Mouse (Mus musculus) urinary bladder, postnatal 36 days (tissue): Measurements from ENCODE around the gene Arhgap28.
"Not testable (repeated sequence)": the region's sequence is repeated elsewhere in the genome, so short reads cannot be mapped to it uniquely, and the experiment has no call there.

Experiments used
- DNase-seq, 2 experiments: peaks; one replicate each; pipeline ENCODE4 v3.0.0; 2022; ENCODE audit warnings: low spot score in 2 of 2, mixed read lengths in 1 of 2

Arhgap28 gene

DNA sequence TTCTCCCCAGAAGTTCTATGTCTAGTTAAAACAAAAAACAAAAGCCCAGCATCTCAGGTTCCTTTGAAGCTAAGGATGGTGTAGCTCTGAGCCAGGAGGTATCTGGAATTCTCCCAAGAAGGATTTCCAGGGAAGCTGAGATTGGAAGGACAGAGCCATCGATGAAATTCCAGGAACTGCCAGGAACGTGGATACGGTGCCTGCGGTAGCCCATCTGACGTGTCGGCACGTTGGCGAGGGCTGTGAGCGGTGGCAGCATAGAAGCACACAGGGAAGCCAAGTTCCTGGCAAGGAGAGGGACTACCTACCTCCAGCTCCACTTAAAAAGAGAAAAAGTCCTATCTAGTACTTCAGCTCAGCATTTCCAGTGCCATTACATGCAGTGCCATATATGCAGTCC is 115.8 kb downstream of the Arhgap28 start:
- DNase-seq = no peak

DNA sequence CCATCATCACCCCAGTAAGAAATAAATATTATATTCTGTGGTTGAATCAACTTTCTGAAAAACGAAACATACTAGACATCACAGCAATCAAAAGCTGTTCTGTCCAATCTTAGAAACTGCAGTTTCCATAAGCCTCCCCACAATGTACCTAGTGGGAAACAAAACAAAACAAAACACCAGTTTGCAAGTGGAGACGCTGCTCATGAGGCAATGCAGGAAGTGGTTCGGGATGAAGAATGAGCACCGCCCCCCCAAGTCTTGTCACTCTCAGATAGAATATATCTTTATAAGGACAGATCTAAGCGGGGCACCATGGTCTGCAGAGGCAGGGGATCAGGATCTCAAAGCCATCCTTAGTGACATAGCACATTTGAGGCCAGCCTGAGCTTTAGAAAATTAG is 117.6 kb downstream of the Arhgap28 start:
- no peak for DNase-seq

DNA sequence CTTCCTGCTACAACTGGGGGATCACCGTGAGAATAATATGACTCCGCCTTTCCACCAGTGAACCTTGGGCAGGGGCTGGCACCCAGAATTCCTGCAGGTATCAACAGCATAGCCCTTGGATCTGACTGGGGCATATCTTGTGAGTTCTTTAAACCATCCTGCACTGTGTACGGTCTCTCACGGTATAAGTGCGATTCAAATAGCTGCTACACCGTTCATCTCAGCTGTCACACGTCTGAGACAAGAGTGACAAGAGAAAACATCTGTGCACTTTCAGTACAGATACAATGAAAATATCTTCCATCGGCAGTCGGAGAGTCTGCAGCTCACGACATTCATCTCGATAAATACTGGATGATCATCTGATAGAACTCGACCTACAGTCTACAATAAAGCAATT is 126.3 kb downstream of the Arhgap28 start:
- no peak for DNase-seq

DNA sequence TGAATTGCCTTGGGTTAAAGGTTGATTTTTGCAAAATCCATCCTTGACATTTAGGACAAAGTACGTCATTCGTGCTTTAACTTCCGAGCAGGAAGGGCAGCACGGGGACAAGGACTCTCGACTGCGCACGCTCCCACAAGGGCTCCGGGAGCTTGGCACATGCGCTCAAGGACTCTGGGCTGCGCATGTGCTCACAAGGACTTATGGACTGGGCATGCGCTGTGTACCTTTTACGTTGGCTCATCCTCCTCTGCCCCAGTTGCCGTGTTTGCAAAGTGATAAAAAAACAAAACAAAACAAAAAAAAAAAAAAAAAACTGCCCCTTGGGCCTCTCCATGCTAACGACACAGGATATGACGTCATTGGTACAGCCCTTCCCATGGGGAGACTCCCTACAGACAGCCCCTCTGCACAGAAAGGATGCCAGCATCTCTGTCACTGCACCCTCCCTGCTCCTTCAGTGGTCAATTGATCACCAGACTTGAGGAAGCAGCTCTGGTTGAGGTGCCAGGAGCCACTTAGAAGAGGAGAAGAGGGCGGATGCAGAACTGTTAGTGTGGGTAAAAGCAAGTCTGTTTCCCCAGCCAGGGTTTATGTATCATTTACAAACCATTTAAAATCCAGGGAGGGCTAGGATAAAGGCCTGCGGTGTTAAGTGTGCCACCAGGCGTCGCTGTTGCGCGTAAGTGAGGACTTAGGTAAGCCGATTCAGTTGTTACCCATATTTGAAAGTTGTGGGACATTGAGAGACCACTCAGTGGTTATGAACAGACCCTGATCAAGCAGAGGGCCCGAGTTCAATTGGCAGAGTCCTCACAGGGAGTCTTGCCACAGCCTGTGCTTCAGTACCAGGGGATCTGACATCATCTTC is 134.0 kb downstream of the Arhgap28 start:
- peak; percentile 46 to 68 for DNase-seq

DNA sequence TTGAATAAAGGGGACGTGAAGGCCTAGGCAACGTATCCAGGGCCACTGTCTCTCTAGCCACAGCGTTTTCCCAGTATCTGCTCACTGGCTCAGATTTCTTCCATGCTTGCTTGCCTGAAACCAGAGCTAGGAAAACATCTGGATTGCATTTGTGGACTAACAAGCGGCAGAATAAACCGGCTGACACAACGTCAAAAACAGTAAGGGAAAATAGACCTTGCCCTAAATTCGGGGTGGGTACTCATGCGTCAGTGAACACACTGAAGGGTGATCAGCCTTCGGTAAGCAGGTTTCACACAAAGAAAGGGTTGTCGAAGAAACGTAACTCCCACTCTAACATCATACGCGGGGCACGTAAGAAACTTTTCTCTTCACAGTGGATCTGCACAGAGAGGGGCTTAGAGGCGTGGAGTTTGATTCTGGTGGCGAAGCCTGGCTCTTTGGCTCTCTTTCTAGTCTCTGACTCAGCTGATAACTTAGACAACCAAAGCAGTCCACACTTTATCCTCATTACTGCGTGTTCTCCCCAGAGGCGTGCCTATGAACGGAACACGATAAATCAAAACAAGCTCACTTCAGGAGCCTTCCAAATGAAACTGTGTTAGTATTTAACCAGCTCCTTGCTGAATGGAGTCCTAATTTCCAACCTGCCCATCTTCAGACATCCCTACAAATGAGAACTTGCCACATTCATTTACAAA is 137.2 kb downstream of the Arhgap28 start:
- DNase-seq = peak in 1 of 2 experiments; percentile 36

DNA sequence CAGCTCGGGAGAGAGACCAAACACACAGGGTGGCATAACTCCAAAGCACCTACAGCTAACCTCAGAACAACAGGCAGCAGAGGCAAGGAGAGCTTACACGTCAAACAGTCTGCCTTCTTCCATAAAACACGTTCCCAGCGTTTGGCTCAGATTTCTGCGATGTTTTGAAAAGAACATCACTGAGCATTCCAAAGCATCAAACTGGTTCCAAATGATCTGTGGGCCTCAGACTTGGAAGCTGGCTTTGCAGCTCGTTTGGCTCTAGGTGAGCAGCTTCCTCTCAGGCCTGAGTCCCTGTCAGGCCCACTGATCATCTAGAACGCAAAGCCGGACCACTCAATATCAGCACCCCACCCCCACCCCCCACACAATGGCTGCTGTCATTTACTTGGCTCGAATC is 137.9 kb downstream of the Arhgap28 start:
- DNase-seq = peak in 1 of 2 experiments; percentile 8

DNA sequence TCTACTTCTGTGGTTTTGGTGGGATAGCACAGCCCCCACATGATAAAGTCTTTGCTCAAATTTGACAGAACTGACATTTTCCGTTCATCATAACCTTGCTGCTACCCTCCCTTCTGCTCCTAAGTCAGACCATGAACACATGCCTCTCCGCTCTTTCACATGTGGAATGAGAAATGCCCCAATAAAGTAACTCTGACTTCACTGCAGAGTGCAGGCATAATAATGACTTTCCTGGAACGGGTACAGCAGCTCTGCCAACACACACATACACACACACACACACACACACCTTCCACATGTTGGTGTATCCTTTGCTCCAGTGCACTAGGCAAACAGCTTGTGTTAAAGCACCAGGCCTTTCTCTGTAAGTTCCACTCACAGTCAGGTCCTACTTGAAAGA is 139.0 kb downstream of the Arhgap28 start:
- DNase-seq = no peak

DNA sequence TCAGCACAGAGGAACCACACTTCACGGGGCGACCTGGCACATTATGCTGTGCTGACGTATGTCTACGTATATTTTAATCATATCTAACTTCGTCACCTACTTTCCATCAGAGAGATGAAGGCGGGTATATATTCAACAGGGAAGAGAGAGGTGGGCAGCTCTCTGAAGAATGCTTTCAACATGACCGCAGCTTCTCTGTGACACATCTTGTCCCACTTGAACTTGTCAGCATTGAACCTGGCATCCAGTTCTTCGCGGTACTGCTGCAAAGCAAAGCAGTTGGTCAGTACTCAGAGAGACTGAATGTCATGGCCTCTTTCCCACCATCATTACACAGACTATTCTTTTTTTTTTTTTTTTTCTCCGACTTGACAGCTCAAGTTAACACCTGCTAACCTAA is 139.6 kb downstream of the Arhgap28 start:
- no peak for DNase-seq

DNA sequence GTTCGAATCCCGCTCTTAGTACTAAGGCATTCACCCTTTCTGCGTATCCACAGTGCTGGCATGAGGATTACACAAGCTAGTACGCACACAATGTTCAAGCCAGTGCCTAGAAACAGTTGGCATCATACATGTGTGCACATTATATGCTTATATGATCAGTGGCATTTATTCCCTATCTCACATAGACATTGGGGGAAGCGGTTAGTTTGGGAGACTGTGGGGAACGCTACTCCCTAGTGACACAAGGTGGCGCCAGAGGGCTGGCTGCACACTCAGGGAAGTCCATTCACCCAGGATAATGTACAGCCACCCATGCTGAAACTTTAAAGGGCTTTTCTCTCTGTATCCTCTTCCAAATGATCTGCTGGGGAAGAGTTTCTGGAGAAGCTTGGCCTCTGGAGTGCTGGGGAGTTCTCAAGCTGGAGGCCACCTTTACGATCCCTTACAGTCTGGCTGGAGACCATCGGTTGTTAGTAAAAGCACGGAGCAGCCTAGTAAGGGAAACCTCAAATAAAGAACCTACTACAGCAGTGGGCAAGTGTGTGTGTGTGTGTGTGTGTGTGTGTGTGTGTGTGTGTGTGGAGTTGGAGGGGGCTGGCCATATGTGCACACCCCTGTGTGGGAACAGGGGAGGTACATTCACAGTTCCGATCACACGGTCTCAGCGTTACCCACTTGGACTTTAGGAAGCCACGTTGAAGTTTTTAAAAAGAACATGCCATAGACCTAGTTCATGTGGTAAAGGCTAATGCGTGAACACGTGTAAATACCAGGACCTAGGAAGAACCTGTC is 142.0 kb downstream of the Arhgap28 start:
- peak; percentile 26 to 55 for DNase-seq

DNA sequence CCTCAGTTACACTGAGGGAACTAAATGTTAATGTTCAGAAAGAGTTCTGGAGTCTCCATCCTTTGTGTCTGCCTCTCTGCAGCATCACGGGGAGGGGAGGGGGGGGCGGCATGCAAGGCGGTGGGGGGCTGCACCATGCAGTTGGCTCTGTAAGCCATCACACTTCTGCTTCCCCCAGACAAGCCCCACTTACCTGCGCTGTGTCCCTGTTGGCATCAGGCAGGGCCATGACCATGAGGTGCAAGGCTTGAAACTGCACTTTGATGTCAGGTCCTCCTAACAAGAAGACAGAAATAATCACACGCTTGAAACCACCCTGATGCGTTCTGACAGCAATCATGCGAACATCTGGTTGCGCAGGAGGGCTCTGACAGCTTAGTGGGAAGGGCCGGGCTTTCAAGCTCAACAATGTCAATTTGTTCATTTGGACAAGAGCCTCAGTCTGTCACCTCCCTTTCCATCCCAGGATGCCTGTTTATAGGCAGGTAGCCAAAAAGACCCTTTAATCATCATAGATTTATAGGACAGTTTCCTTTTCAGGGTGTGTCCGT is 142.8 kb downstream of the Arhgap28 start:
- DNase-seq = no peak

DNA sequence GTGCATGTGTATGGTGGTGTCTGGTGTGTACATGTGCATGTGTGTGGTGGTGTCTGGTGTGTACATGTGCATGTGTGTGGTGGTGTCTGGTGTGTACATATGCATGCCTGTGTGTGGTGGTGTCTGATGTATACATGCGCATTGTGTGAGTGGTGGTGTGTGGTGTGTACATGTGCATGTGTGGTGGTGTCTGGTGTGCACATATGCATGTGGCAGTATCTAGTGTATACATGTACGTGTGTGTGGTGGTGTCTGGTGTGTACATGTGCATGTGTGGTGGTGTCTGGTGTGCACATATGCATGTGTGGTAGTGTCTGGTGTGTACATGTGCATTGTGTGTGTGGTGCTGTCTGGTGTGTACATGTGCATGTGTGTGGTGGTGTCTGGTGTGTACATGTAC is 162.4 kb downstream of the Arhgap28 start:
- DNase-seq = not testable (repeated sequence)

DNA sequence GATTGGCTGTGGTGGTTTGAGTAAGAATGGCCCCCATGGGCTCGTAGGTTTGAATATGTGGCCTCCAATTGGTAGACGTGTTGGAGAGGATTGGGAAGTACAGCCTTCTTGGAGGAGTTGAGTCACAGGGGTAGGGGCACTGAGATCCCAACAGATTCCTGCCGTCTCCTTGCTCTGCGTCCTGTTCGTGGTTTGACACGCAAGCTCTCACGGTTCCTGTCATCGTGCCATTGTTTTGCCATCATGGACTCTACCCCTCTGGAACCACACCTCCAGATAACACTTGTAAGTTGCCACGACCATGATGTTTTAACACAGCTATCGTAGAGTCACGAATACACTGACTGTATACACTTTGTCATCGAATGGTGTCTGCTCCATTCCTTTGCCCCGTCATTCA is 165.0 kb downstream of the Arhgap28 start:
- DNase-seq = no peak

DNA sequence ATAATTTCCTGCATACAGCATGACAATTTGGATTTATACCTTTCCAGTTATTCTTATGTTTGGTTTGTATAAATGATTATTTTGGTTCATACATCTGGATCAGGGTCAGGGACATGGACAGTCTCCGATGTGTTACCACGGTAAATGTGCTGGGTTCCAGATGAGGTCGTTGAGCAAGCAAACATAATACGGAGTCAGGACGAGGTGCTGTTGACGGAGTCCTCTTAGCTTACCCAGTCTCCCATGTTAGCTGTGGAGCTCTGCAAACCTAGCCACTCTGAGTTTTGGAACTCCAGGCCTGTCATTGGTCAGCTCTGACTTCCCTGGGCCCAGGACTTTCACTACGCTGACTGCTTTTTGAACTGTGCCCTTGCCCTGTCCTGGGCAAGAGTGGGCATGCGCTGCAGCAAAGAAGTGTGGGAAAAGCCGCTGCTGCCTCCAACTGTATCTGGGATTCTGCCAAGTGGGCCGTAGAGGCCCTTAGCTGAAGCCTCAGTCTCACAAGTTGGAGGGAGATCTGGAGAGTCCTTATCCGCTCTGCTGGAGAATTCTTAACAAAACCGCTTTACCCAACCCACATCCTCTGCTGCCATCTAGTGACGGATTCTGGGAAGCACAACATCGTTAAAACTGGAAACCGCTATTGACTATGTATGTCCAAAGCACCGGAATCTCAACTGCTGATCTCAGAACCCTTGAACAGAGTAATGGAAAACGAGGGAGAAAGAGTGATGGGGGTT is 166.4 kb downstream of the Arhgap28 start:
- DNase-seq = peak; percentile 38 to 64

DNA sequence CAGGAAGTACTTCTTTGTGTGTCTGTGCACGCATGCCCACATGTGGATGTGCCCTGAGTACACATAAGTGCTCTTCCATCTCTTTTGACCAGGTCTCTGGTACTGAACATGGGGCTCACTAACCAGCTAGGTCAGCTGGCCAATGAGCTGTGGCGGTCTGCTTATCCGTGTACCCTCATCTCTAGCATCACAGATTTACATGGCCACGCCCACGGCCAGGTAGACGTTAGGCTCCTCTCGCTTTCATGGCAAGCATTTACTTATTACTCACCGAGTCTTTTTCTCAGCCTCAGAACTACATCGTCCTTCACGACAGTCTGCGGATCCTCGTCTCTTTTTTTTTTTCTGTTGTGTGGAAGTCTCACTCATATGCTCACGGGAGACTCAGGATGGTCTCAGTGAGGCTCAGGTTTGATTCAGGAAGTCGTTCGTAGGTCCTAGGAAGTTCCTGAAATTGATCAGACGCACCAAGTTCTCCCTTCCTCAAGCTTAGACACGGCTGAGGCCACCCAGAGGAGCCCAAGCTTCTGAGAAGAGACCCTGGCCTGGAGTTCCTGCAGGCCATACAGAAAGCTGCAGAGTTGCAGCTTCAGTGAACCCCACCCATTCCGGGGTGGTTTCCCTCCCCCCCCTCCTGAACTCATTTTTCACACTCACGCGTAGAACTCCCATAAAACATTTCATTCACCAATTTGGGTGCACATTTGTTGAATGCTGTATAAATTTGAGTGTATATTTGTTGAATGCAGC is 167.6 kb downstream of the Arhgap28 start:
- no peak for DNase-seq

DNA sequence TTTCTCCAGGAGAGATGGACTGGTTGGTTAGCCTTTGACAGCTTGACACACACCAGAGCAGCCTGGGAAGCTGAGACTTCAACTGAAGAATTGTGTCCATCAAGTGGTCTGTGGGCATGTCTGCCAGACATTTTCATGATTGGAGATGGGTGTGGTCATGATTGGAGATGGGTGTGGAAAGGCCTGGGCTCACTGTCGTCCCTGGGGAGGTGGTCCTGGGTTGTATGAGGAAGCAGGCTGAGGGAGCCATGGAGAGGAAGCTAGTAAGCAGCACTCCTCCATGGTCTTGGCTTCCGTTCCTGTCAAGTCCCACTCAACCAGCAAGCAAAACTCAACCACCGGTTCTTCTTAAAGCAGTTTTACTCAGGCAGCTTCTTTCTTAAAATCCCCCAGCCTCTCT is 176.5 kb downstream of the Arhgap28 start:
- DNase-seq = no peak

DNA sequence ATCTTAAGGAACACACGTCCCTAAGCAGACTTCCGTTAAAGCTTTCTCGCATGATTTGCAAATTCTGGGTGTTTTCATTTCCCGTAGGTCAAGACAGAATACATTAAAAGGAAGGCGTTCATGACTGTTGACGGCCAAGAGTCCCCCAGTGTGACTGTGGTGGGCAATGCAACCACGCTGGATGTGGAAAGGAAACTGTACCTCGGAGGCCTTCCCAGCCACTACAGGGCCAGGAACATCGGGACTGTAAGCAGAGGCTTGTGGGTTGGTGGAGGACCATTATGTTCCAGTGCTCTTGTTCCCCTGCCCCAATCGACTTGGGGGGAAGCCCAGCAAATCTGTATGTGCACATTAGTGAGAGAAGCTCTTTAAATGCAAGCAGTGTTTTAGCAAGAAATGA is 187.0 kb downstream of the Arhgap28 start:
- DNase-seq = no peak

DNA sequence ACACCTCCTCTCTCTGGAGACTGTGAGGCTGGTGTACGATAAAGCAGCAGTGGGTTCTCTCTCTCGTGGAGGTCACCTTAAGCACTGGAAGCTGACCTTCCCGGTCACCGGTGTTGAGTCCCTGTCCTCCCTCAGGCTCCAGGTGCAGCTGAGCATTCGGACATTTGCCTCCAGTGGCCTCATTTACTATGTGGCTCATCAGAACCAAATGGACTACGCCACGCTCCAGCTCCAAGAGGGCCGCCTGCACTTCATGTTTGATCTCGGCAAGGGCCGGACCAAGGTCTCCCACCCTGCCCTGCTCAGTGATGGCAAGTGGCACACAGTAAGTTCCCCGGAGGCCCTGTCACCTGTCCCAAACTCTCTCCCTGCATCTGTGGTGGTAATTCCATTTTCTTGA is 188.2 kb downstream of the Arhgap28 start:
- no peak for DNase-seq

DNA sequence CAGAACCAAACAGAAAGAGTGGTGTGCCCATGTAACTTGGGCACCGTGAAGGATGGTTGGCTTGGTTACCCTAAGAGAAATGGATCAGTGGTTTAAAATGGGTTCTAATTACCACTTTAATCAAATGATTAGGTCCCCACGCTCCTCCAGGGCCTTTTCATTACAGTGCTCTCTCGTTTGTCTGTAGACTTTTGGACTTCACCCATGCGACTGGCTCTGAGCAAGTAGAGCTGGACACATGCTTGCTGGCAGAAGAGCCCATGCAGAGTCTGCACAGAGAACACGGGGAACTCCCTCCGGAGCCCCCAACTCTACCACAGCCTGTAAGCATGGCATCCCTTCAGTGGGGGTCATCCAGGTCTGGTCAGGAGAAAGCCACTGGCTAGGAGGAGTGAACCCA is 190.3 kb downstream of the Arhgap28 start:
- DNase-seq = no peak

DNA sequence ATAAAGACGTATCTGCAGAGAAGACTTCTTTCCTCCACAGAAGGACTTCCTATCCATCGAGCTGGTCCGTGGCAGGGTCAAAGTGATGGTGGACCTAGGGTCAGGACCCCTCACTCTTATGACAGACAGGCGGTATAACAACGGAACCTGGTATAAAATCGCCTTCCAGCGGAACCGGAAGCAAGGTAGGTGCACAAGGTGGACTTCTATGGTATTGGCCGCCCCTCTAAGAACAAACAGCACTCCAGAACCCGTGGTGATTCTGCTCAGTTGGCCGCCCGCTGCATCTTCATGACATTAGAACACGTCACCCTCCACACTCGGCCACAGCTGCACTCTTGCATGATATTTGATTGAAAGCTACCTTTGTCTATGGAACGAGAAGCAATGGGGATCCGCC is 194.7 kb downstream of the Arhgap28 start:
- no peak for DNase-seq
